Mouse (Mus musculus) adrenal gland, postnatal 4 days (tissue): Measurements from ENCODE around the gene H6pd. TPM values are rescaled to one million over a fixed set of nuclear protein-coding genes. Genes with fewer than 3 reads are reported as not detected.

ENCODE experiments used
- DNase-seq, 2 experiments: peaks; one replicate each; pipeline ENCODE4 v3.0.0; 2021 to 2022; ENCODE audit warnings: low spot score in 2 of 2, mixed read lengths in 2 of 2
- total RNA-seq, 2 experiments: library from RNA; stranded (reverse); gene quantifications; 2 replicates each; pipeline ENCODE4 v1.2.3; 2021

The H6pd gene
- total RNA-seq, 2 experiments from 2014 or later, result 108 to 120 TPM

DNA sequence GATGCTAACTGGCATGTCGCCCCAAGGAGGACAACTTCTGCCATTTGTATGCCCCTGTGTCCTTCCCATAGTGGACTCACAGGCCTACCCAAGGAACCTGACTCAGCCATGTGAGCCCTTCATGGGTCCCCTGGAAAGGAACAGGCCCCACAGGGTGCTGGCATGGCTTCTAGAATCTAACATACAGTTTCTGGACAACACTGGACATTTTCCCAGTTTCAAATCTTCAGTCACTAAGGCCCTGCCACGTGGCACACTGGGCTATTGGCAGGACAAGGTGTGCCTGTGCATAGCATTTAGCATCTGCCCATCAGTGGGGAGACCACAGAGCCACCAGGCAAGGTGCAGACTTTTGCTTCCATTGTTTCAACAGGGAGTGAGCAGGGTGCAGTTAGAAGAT is 30.0 kb downstream of the H6pd start:
- no peak for DNase-seq

DNA sequence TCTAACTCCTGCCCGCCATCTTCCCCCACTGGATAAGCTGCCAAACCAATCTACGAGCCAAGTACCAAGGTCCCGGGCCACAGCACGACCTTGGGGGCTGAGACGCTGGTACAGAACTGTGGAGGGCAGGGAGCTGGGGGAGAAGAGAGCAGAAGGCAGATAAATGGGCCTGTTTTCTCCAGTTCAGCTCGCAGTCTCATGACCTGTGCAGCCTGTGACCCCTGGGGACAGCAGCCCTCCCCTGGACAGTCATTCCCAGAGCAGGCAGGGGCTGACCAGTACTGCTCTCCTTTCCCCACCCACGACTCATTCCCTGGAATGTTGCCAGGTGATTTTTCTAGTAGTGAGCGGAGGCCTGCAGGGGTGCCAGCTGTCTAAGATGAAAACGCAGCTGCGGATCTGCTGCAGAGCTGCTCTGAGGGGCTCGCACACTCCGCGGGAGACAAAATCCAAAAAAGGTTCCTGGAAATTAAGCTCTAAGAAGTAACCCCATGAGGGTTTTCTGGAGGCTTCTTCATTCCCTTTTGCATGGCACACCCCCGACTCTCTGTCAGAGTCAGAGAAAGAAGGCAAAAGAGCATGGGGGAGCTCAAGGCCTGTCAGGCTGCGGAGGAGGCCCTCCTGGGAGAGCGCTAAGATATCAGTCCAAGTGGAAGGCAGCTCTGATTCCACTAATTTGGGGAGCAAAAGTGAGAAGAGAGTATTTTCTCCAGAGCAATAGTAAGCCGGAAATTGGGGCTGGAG is 30.9 kb downstream of the H6pd start:
- DNase-seq, result no peak

DNA sequence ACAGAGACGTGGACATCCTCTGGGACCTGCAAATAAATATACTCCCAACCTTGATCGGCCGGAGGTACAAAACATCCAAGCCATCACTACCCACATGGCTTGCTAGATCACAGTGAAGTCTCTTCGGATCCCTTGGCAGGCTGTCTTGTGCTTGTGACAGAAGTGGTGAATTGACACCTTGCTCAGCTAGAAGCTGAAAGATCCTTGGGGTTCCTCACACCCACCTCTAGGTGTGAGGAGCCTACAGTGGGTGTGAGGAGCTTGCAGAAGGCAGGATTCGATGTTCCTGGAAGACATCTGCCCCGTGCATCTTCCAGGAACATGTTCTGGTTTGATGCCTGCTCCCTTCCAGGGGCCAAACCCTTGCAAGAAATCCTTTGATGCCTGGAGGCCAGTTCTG is 31.6 kb downstream of the H6pd start:
- DNase-seq, result no peak

DNA sequence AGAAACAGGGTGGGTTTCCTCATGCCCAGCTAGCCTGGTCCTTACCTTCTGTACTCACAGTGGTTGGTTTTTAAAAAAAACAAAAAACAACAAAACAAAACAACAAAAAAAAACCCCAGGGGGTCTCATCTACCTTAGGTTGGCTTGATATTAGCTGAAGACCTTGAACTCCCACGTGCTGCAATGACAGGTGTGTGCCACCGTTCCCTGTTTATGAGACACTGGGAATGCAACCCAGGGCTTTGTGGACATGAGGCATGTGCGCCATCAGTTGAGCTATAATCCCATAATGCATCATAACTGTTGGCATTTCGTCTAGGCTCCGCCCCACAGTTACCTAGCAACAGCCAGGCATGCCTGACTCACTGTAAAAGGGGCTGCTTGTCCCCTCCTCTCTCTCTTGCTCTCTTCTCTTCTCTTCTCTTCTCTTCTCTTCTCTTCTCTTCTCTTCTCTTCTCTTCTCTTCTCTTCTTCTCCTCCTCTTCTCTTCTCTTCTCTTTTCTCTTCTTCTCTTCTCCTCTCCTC is 33.0 kb downstream of the H6pd start:
- DNase-seq, result no peak

- no peak for DNase-seq
Measured at GRCm38 (mm10) chr4:149975291-149975690, 33.5 kb downstream of the H6pd start.

DNA sequence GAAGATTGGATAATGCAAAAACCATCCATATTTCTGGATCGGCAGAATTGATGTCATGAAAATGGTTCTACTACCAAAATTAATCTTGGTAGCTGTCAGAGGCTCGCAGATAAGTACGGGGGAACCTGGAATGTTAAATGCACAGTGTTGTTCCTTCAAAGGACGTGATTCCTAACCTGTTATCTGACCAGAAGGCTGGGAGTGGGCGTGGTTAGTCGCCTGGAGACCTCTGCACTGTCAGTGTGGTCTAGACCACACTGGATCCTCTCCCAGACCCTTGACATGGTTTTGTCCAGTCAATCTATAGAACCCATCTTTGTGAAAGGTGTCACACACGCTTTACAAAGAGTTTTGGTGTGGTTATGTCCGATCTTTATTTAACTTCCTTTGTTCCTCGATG is 37.4 kb downstream of the H6pd start:
- DNase-seq, result no peak

GRCm38 (mm10) chr4:149968526-149968925 is 40.3 kb downstream of the H6pd start:
- no peak for DNase-seq

- no peak for DNase-seq
Measured at GRCm38 (mm10) chr4:149966963-149967362, 41.9 kb downstream of the H6pd start.

GRCm38 (mm10) chr4:149966252-149966651 is 42.6 kb downstream of the H6pd start:
- no peak for DNase-seq

DNA sequence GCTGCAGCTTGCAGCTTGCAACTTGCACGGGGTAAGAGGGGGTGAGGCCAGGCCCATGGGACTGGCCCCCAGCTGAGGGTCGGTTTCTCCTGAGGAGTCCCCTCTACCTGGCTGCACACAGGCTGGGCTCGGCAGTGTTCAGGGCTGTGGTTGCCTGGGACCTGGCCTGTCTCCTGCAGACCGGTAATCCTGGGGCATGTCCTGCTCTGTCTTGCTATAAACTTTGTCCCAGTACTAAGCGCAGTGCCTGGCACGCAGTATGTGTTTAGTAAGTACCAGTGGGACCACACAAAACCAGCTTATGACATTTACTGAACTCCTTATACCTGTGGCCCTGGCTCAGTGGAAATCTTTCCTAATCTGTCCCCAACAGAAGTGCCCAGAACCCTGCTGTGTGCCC is 43.2 kb downstream of the H6pd start:
- DNase-seq, result no peak

DNA sequence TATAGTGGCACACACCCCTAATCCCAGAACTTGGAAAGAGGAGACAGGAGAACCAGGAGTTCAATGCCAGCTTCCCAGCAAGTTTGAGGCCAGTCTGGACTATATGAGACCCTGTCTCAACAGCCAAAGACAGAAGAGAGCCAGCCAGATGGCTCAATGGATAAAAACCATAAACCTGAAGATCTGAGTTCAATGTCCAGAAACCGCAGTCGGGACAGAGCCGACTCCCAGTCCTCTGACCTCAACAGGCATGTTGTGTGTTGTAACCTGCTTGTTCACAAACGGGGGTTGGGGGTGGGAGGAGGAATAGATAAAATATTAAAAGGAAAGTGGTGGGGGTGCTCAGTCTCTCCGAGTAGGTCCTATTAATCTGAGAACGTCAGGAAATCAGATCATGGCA is 43.6 kb downstream of the H6pd start:
- DNase-seq, result no peak

GRCm38 (mm10) chr4:149964770-149965169 is 44.1 kb downstream of the H6pd start:
- DNase-seq, result no peak

DNA sequence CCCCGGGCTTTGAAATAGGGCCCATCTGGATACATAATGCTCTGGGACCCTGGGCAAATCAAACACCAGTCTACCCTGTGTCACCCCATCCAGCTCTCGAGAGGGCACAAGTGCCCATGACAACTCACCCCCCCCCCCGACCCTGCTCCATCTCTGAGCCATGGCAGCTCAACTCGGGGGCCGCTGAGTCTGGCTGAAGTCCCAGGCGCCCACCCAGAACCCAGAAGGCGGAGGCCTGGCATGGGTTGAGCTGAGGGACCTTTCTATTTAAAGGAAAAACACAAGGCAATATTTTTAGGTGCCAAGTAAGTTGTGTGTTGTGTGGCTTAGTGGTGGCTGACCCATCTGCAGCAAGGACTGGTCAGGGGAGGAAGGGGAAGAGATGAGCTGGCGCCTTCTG is 44.5 kb downstream of the H6pd start:
- no peak for DNase-seq

DNA sequence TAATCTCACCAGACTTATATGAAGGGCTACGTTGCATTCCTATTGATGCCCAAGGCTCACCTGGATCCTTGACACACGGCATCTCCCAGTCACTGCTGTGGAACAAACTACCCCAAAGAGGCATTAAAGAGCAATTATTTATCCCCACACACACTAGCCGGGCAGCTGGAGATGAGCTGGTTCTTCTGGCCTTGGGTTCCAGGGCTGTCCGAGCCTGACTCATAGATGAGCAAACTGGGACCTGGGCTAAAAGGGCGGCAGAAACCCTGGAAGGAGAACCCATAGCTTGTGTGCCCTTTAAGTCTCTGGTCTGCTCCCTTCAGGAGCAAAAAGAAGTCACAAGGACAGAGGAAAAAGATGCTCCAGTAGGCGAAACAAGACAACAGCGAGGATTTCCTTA is 48.4 kb downstream of the H6pd start:
- DNase-seq, result no peak

- no peak for DNase-seq
Measured at GRCm38 (mm10) chr4:149959816-149960215, 49.0 kb downstream of the H6pd start.

DNA sequence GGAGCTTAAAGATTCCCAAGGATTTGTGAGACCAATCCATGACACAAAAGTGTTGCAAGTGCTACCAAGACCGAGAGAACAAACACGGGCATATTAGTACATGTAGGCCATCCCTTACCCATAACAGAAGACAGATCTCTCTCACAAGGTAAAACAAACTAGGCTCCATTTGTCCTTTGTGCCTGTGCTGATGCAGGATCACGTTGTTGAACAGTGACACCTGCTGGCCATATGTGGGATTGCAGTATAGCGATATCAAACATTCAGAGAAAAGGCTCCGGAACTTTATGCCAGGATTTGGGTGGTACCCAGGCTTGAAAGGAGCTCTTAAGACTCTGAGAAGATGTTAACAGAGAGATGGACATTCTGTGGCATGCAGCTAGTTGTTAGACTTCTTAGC is 50.3 kb downstream of the H6pd start:
- DNase-seq, result peak; percentile 49 to 67

GRCm38 (mm10) chr4:149956048-149956447 is 52.8 kb downstream of the H6pd start:
- no peak for DNase-seq

DNA sequence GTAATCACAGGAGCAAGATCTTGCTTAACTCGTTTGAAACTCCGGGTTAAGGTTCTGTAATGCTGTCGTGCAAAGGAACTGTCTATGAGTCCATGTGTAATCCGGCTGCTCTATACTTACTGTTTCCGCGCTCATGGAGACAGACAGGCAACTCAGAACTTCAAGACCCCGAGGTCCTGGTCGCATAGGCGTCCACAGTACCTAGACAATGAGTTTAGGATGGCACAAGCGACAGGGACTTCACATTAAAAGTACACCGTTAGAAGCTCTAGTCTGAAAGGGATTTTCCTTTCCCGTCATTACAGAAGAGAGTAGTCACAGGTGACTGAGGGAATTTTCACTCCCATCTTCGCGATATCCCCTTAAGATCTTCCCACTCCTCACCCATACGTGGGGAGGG is 53.2 kb downstream of the H6pd start:
- DNase-seq, result no peak

DNA sequence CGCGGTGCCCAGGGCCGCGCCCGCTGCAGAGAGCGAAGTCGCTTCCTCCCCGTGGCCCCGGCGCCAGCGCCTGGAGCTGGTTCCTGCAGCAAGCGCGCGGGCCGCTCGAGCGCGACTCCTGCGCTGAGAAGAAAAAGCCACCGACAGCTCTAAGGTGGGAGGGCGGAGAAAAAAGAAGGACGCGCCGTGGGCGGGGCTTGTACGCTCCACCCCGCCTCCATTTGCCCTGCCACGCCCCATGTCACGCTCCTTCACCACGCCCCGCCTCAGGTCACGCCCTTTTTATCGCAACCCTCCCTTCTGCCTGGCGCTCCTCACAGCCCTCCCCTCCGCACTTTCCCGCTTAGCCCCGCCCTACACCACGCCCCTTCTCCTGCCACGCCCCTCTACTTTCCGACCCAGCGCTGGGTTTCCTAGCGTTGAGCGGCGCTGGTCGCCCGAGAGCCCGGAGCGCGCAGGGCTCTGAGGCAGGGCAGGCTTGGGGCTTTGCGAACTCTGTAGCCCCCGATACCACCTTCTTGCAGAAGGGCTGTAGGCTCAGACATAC is 53.9 kb downstream of the H6pd start, which contains the start of gene Spsb1:
TSS of gene Spsb1 (minus strand) at position 151 of the 547 bp plus-strand sequence.
- DNase-seq, result peak; percentile 95 to 97

GRCm38 (mm10) chr4:149953621-149954481 is 55.0 kb downstream of the H6pd start:
- peak in 1 of 2 experiments; percentile 51 for DNase-seq

- DNase-seq, result no peak
Measured at GRCm38 (mm10) chr4:149952201-149952600, 56.6 kb downstream of the H6pd start.

- peak in 1 of 2 experiments; percentile 38 for DNase-seq
Measured at GRCm38 (mm10) chr4:149951201-149951600, 57.6 kb downstream of the H6pd start.
